Mouse (Mus musculus) c-Kit-positive CD71-positive TER-119-positive erythroid progenitor cells, embryonic 14.5 days (primary cell): ENCODE measurements around the gene Shisa3.

ENCODE experiments used
- DNase-seq: peaks from one replicate; pipeline ENCODE4 v3.0.0-alpha.2; 2013; ENCODE audit warnings: low spot score

The Shisa3 gene

GRCm38 (mm10) chr5:67607804-67608673 is at the start of gene Shisa3:
TSS of gene Shisa3 (plus strand) at chr5:67607882.
- no peak for DNase-seq

- no peak for DNase-seq
These were observed 49.0 kb upstream of the Shisa3 start for GRCm38 (mm10) chr5:67558644-67559043.

- DNase-seq = no peak
These were observed 48.6 kb upstream of the Shisa3 start for GRCm38 (mm10) chr5:67559063-67559462.

GRCm38 (mm10) chr5:67572552-67573155 is 35.0 kb upstream of the Shisa3 start:
- no peak for DNase-seq

- DNase-seq = no peak
These were observed 33.6 kb upstream of the Shisa3 start for GRCm38 (mm10) chr5:67574039-67574438.

- no peak for DNase-seq
These were observed 32.0 kb upstream of the Shisa3 start for GRCm38 (mm10) chr5:67575705-67576104.

- DNase-seq = peak; percentile 5
These were observed 27.7 kb upstream of the Shisa3 start for GRCm38 (mm10) chr5:67579725-67580633.

- no peak for DNase-seq
These were observed 12.6 kb upstream of the Shisa3 start for GRCm38 (mm10) chr5:67595070-67595469.

GRCm38 (mm10) chr5:67595629-67596028 is 12.1 kb upstream of the Shisa3 start:
- DNase-seq = no peak

GRCm38 (mm10) chr5:67599935-67600334 is 7.7 kb upstream of the Shisa3 start:
- no peak for DNase-seq

GRCm38 (mm10) chr5:67605951-67606350 is 1.7 kb upstream of the Shisa3 start:
- no peak for DNase-seq

- no peak for DNase-seq
These were observed 522 bp upstream of the Shisa3 start for GRCm38 (mm10) chr5:67606916-67607803.

- DNase-seq = no peak
These were observed 1.2 kb downstream of the Shisa3 start for GRCm38 (mm10) chr5:67608674-67609519.

GRCm38 (mm10) chr5:67609520-67609837 is 1.8 kb downstream of the Shisa3 start:
- no peak for DNase-seq

GRCm38 (mm10) chr5:67621230-67621629 is 13.5 kb downstream of the Shisa3 start:
- DNase-seq = no peak

GRCm38 (mm10) chr5:67628180-67628940 is 20.7 kb downstream of the Shisa3 start:
- no peak for DNase-seq

- DNase-seq = no peak
These were observed 21.8 kb downstream of the Shisa3 start for GRCm38 (mm10) chr5:67629440-67629839.

- DNase-seq = no peak
These were observed 22.2 kb downstream of the Shisa3 start for GRCm38 (mm10) chr5:67629861-67630260.

GRCm38 (mm10) chr5:67631261-67631660 is 23.6 kb downstream of the Shisa3 start:
- DNase-seq = no peak
